Mouse (Mus musculus) MEL (cell line): ENCODE measurements at regions not wholly inside any gene's neighbourhood (a gene's known extent, or its start where the extent isn't known, plus 50 kb on each side); places are given as distances from the start of the nearest gene placed in this dataset.

Source experiments
- DNase-seq: peaks from one replicate; pipeline ENCODE4 v3.0.0; 2011; ENCODE audit warnings: low read depth, low spot score
- H3K27ac ChIP-seq: 2 replicates; pipeline ENCODE4 v1.5.1; 2012; ENCODE audit warnings: low read depth, mild to moderate bottlenecking, control low read depth, low read length, moderate library complexity; ENCODE audit not compliant: control insufficient read depth
- H3K27me3 ChIP-seq, 2 experiments: fragments of 150-350 bp in 1 of 2; sonication (generic) in 1 of 2; 2 replicates each; pipeline ENCODE4 v1.6.1; 2012; ENCODE audit warnings: low read length in 2 of 2, mild to moderate bottlenecking in 2 of 2, improper control_type of control experiment in 1 of 2, moderate library complexity in 1 of 2; ENCODE audit not compliant: insufficient read depth in 2 of 2, control insufficient read depth in 1 of 2
- H3K36me3 ChIP-seq, 2 experiments: 2 replicates each; pipeline ENCODE4 v1.6.1; 2012 to 2014; ENCODE audit warnings: low read length in 2 of 2, improper control_type of control experiment in 1 of 2, inconsistent platforms in 1 of 2, mild to moderate bottlenecking in 1 of 2; ENCODE audit not compliant: insufficient read depth in 2 of 2, control insufficient read depth in 1 of 2
- H3K4me1 ChIP-seq, 2 experiments: fragments of 150-350 bp in 1 of 2; sonication (generic) in 1 of 2; 2 replicates each; pipeline ENCODE4 v1.6.1; 2012; ENCODE audit warnings: low read length in 2 of 2, improper control_type of control experiment in 1 of 2, mild to moderate bottlenecking in 1 of 2; ENCODE audit not compliant: insufficient read depth in 2 of 2, control insufficient read depth in 1 of 2
- H3K4me3 ChIP-seq, 2 experiments: fragments of 150-350 bp in 1 of 2; sonication (generic) in 1 of 2; 2 replicates each; pipeline ENCODE4 v1.5.1; 2012; ENCODE audit warnings: low read depth in 2 of 2, low read length in 2 of 2, mild to moderate bottlenecking in 2 of 2, moderate library complexity in 2 of 2, control low read depth in 1 of 2, improper control_type of control experiment in 1 of 2; ENCODE audit not compliant: control insufficient read depth in 1 of 2, insufficient read depth in 1 of 2
- H3K79me2 ChIP-seq: 2 replicates; pipeline ENCODE4 v1.6.1; 2012; ENCODE audit warnings: mild to moderate bottlenecking, low read length, moderate library complexity; ENCODE audit not compliant: control insufficient read depth, poor library complexity, insufficient read depth
- H3K9ac ChIP-seq: 2 replicates; pipeline ENCODE4 v1.6.1; 2012; ENCODE audit warnings: low read depth, mild to moderate bottlenecking, control low read depth, low read length, moderate library complexity; ENCODE audit not compliant: control insufficient read depth, poor library complexity, severe bottlenecking
- H3K9me3 ChIP-seq: fragments of 150-350 bp; sonication (generic); replicated peaks from 2 replicates; pipeline ENCODE4 v1.6.1; 2012; ENCODE audit warnings: mild to moderate bottlenecking, low read length, improper control_type of control experiment, moderate library complexity; ENCODE audit not compliant: insufficient read depth
- CHD2 ChIP-seq: IDR thresholded peaks from 2 replicates; pipeline ENCODE4 v1.6.1; 2011; ENCODE audit warnings: low read length, improper control_type of control experiment
- GABPA ChIP-seq: IDR thresholded peaks from 2 replicates; pipeline ENCODE4 v1.6.1; 2012; ENCODE audit warnings: low read depth, mild to moderate bottlenecking, inconsistent platforms, low read length, improper control_type of control experiment, moderate library complexity
- GATA1 ChIP-seq: IDR thresholded peaks from 2 replicates; pipeline ENCODE4 v1.6.1; 2011; ENCODE audit warnings: low read depth, low read length, improper control_type of control experiment
- HCFC1 ChIP-seq: IDR thresholded peaks from 2 replicates; pipeline ENCODE4 v1.6.1; 2012; ENCODE audit warnings: low read depth, mild to moderate bottlenecking, inconsistent platforms, low read length, improper control_type of control experiment, moderate library complexity
- JUND ChIP-seq: IDR thresholded peaks from 2 replicates; pipeline ENCODE4 v1.6.1; 2011; ENCODE audit warnings: low read depth, mild to moderate bottlenecking, improper control_type of control experiment, low read length
- KAT2A ChIP-seq: conservative IDR thresholded peaks from 2 replicates; pipeline ENCODE4 v1.6.1; 2012; ENCODE audit warnings: low read depth, low read length, improper control_type of control experiment, inconsistent platforms
- MAFK ChIP-seq: IDR thresholded peaks from 2 replicates; pipeline ENCODE4 v1.6.1; 2011; ENCODE audit warnings: low read depth, mild to moderate bottlenecking, low read length, improper control_type of control experiment, borderline replicate concordance
- MAZ ChIP-seq: IDR thresholded peaks from 2 replicates; pipeline ENCODE4 v1.6.1; 2012; ENCODE audit warnings: low read depth, mild to moderate bottlenecking, inconsistent platforms, low read length, improper control_type of control experiment
- MYC ChIP-seq: IDR thresholded peaks from 2 replicates; pipeline ENCODE4 v1.6.1; 2011; ENCODE audit warnings: low read depth, mild to moderate bottlenecking, low read length, improper control_type of control experiment, moderate library complexity
- NRF1 ChIP-seq: IDR thresholded peaks from 2 replicates; pipeline ENCODE4 v1.6.1; 2014; ENCODE audit warnings: low read depth, mild to moderate bottlenecking, inconsistent platforms, low read length, improper control_type of control experiment, moderate library complexity; ENCODE audit not compliant: poor library complexity, insufficient read depth, severe bottlenecking
- POLR2A ChIP-seq, 2 experiments: IDR thresholded peaks; 2 replicates each; pipeline ENCODE4 v1.6.1; 2011 to 2012; ENCODE audit warnings: low read length in 2 of 2, mild to moderate bottlenecking in 2 of 2, control low read depth in 1 of 2, improper control_type of control experiment in 1 of 2, low read depth in 1 of 2, moderate library complexity in 1 of 2; ENCODE audit not compliant: control insufficient read depth in 1 of 2, insufficient read depth in 1 of 2, poor library complexity in 1 of 2
- POLR2AphosphoS5 ChIP-seq: IDR thresholded peaks from 2 replicates; pipeline ENCODE4 v1.6.1; 2012; ENCODE audit warnings: low read depth, borderline replicate concordance, mild to moderate bottlenecking, inconsistent platforms, low read length, moderate library complexity, mixed read lengths
- RAD21 ChIP-seq: IDR thresholded peaks from 2 replicates; pipeline ENCODE4 v1.6.1; 2011; ENCODE audit warnings: mild to moderate bottlenecking, low read depth, low read length, improper control_type of control experiment
- RCOR1 ChIP-seq: IDR thresholded peaks from 2 replicates; pipeline ENCODE4 v1.6.1; 2012; ENCODE audit warnings: low read depth, mild to moderate bottlenecking, inconsistent platforms, low read length, improper control_type of control experiment
- TCF12 ChIP-seq: IDR thresholded peaks from 2 replicates; pipeline ENCODE4 v1.6.1; 2014; ENCODE audit warnings: low read depth, mild to moderate bottlenecking, inconsistent platforms, low read length, improper control_type of control experiment, moderate library complexity
- ZC3H11A ChIP-seq: IDR thresholded peaks from 2 replicates; pipeline ENCODE4 v1.6.1; 2012; ENCODE audit warnings: low read depth, mild to moderate bottlenecking, inconsistent platforms, low read length, improper control_type of control experiment
- ZMIZ1 ChIP-seq: IDR thresholded peaks from 2 replicates; pipeline ENCODE4 v1.6.1; 2012; ENCODE audit warnings: low read depth, mild to moderate bottlenecking, inconsistent platforms, low read length, improper control_type of control experiment, moderate library complexity

DNA sequence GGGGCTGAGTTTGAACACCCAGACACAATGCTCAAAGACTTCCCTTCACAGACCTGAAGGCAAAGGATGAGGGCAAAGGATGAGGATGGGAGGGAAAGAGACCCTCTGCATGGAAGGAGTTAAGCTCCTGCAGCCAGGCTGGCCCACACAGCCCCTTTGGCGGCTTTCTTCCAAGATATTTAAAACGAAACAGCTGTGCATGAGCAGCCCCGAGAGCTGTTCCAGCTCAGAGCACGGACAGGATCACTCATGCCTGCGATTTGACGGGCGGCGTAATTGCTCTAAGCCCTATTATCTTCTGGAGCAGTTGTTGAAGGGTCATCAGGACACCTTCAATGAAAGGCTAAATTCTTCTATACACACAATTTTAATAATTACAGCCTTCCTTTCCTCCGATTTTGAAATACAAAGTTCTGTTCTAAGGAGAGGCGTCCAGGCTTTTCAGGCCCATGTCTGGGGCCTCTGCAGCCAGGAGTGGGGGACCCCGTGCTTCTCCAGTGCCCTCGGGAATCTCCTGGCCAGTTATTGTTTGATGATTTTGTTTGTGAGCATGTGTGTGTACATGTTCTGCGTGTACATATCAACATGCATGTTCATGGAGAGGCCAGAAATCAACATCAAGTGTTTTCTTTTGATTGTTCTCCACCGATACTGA is 82.1 kb upstream of the Kazn start:
- H3K79me2 ChIP-seq, result no peaks in the 10 kb centered on the region
- TF ChIP-seq MAFK, result no peak
- no peak for TF ChIP-seq NRF1
- TF ChIP-seq GABPA, result no peak
- no peak for TF ChIP-seq KAT2A
- no peak for TF ChIP-seq JUND
- no peak for TF ChIP-seq ZMIZ1
- no peak for TF ChIP-seq CHD2
- TF ChIP-seq MAZ, result no peak
- TF ChIP-seq MYC, result no peak
- no peak for TF ChIP-seq TCF12
- TF ChIP-seq RCOR1, result no peak
- no peak for TF ChIP-seq RAD21
- no peak for TF ChIP-seq POLR2A (IDR thresholded peaks at IDR 0.05; ENCODE audit: control insufficient read depth in 1 of 2, insufficient read depth in 1 of 2, low read depth in 1 of 2, low read length in 2 of 2, poor library complexity in 1 of 2)
- TF ChIP-seq, all 39 proteins: peak for 0
- H3K27ac ChIP-seq, result no peak overlapping the region
- no peak overlapping the region for H3K9ac ChIP-seq
- H3K9me3 ChIP-seq, result no peaks in the 10 kb centered on the region
- H3K27me3 ChIP-seq, result no peaks in the 10 kb centered on the region
- H3K4me1 ChIP-seq, result no peaks in the 10 kb centered on the region
- DNase-seq, result no peak
- H3K4me3 ChIP-seq, result no peak overlapping the region
- H3K36me3 ChIP-seq, result no peaks in the 10 kb centered on the region

- Histone ChIP-seq H3K4me3 (no peak overlapping the region), H3K4me1 (no peaks in the 10 kb centered on the region), H3K27me3 (no peaks in the 10 kb centered on the region), H3K9me3 (no peaks in the 10 kb centered on the region)
- DNase-seq, result no peak
- TF ChIP-seq MYC (no peak), HCFC1 (no peak), GATA1 (no peak), TCF12 (no peak), ZC3H11A (no peak), MAFK (no peak), POLR2AphosphoS5 (no peak)
- TF ChIP-seq, all 39 proteins: peak for 0
- no peak overlapping the region for H3K27ac ChIP-seq
- no peaks in the 10 kb centered on the region for H3K36me3 ChIP-seq
- H3K79me2 ChIP-seq, result no peaks in the 10 kb centered on the region
- H3K9ac ChIP-seq, result no peak overlapping the region
Measured at GRCm38 (mm10) chr4:142310282-142310681, 71.1 kb upstream of the Kazn start.
